Mouse (Mus musculus): ENCODE results near the gene Stk11ip.

Gene Stk11ip

DNA sequence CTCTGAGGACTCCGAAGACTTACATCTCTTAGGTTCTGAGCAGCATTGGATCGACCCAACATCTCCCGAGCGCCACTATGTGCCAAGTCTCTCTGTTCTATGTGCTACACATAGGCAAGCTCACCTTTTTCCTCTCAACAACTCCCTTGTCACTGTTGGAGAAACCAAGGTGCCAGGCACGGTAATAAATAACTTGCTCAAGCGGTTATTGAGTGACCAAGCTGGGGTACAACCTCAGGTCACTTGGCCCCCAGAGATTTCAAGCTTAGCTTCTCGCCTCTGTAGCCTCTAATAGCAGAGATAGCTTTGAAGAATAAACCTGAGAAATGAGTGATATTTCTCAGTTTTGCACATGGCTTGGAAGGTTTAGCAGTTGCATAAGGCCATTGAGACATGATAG, 20.2 kb downstream of the Stk11ip start:
- no peak for DNase-seq (ENCODE audit: low read depth, low spot score)

- DNase-seq (ENCODE audit: low read depth, low spot score), result no peak
These were observed 23.0 kb downstream of the Stk11ip start for GRCm38 (mm10) chr1:75544351-75544750.

- peak; percentile 48 for DNase-seq (ENCODE audit: low read depth, low spot score)
These were observed 24.9 kb downstream of the Stk11ip start, which contains the start of gene Slc4a3 for GRCm38 (mm10) chr1:75545965-75546956. Gene Slc4a3, plus strand, starts transcription at chr1:75546266.

GRCm38 (mm10) chr1:75547351-75547750, 26.0 kb downstream of the Stk11ip start:
- no peak for DNase-seq (ENCODE audit: low read depth, low spot score)

DNA sequence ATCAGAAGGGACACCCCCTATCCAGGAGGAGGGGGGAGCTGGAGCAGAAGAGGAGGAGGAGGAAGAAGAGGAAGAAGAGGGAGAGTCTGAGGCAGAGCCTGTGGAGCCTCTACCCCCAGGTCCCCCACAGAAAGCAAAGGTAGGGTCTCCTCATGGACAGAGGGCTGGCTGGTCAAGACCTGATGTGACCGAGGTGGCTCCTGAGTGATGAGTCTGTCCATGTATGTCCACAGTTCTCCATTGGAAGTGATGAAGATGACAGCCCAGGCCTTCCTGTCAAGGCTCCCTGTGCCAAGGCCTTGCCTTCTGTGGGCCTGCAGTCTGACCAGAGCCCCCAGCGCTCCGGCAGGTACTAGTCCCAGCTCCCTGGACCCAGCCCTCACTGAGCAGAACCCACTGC, 26.8 kb downstream of the Stk11ip start:
- no peak for DNase-seq (ENCODE audit: low read depth, low spot score)

GRCm38 (mm10) chr1:75548871-75549270, 27.5 kb downstream of the Stk11ip start:
- DNase-seq (ENCODE audit: low read depth, low spot score), result no peak

DNA sequence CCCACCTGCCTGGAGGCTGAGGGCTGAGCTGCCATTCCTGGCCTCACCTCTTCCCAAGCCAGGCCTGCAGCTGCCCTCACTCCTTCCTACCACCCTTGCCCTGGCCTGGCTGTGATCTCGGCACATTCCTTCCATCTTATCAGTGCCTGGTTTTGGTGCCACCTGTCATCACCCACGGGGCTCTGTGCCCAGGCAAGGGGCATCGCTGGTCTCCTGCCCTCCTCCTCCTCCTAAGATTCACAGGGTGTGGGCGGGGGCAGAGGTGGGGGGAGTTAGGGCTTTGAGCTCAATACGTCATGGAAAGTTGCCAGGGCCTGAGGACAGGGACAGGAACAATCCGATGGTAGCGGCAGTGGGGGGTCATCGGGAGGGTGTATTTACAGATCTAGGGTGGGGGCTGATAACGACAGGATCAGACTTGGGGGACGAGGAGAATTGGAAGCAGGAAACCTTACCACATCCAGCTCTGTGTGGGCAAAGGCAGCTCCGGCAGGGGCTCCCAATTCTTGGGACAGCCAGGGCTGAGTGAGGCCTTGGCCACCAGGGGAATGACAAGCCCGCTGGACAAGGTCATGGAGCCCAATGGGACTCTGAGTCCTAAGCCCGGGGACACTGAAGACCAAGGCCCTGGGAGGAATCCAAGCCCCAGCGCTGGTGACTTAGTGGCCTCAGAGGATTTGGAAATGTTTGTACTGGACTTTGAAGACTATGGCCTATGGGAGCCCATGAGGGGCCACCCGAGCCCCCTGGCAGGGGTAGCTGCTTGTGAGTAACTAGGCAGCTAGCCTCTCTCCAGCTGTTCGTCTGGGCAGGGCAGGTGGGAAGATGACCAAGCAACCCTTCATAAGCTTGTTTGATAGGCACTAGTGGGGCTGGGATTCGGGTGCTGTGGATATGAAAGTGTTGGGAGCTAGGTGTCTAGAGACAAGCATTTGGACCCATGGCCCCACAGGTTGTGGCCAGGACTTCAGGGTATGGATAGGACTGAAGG, 28.3 kb downstream of the Stk11ip start:
- no peak for DNase-seq (ENCODE audit: low read depth, low spot score)

GRCm38 (mm10) chr1:75550586-75550985, 29.3 kb downstream of the Stk11ip start:
- no peak for DNase-seq (ENCODE audit: low read depth, low spot score)

GRCm38 (mm10) chr1:75555680-75556079, 34.4 kb downstream of the Stk11ip start:
- DNase-seq (ENCODE audit: low read depth, low spot score), result no peak

DNA sequence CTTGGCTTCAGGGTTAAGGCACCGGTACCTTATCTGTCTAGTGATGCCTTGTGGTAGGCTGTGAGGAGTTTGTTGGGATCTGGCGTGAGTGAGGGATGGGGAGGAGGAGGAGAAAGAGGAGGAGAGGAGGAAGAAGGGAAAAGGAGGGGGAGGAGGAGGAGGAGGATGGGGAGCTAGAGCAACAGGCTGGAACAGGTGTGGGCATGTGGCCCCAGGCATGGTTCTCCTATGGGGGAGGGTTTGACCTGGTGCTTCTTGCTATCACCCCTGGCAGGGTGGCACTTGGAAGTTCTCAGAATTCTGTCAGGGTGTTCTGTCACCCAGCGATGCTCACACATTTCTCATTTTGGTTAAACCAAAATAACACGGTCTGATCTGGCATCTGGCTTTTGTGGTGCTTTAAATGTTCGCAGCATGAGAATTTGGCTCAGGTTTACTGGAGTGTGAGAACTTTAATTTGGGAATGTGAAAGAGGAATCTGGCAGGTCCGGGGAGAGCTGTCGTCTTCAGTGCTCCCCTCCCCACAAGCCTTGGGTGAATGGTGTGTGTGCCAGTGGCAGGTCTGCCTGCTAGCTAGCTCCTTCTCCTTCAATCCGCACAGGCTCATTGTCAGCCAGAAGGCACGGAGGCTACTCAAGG, 34.9 kb downstream of the Stk11ip start:
- DNase-seq (ENCODE audit: low read depth, low spot score), result no peak

GRCm38 (mm10) chr1:75557041-75557440, 35.7 kb downstream of the Stk11ip start:
- DNase-seq (ENCODE audit: low read depth, low spot score), result no peak

DNA sequence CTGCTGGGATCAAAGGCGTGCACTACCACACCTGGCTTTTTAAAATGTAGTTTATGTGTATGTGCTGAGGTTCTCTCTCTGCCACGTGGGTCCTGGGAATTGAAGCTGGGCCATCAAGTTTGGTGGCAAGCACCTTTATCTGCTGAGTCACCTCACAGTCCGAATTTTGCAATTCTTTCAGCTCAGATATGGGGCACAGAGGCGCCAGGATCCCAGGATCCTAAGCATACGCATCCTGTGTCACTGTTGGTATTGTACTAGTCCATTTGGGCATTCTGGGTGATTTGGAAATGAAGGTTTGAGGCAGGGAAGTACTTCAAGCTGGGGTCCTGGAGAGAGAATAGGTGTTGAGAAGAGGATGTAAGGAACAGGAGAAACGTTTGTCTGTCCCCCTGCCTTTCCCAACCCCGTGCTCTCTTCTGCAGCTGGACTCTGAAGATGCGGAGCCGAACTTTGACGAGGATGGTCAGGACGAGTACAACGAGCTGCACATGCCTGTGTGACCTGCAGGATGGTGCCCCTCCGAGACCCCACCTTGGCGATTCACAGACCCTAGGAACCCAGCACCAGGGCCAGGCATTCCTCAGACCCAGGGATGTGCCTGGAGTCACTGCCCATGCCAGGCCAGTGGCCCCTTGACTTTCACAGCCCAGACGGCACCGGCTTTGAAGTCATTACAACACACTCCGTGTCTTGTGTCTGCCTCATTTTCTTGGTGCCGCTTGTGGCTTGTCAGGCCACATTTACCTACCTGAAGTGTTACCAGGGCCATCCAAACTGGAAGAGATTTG, 37.3 kb downstream of the Stk11ip start:
- DNase-seq (ENCODE audit: low read depth, low spot score), result no peak

DNA sequence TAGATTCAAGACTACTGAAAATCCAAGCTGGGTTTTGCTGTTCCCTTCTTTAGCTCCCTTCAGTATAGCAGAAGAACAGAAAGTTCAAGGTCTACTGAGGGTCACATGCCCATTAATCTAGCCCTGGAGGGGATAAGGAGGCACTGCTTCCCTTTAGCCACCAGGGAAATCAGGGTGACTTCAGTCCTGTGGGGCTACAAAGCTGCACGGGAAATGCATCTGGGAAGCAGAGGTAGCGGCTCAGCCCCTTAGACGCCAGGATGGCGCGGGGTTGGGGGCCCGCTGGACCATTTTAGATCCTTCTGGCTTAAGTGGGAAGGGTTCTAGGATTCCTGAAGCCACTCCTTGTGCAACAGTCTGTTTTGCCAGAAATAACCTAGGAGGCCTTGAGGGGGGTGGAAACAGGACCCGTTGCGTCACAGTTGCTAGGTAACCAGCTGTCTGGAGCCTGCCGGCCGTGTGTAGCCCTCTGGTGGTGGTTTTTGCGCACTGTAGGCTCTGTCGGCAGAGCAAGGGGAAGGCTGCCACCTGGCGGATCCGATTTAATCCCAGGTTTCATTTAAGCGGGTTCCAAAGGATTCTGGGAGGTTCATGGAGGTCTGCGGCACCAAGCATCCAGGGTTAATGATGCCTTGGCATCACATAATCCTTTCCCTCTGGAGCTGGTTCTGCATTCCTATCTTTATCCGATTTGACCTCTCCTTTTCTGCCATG, 38.0 kb downstream of the Stk11ip start:
- peak; percentile 98 for DNase-seq (ENCODE audit: low read depth, low spot score)

GRCm38 (mm10) chr1:75560206-75560913, 39.0 kb downstream of the Stk11ip start:
- no peak for DNase-seq (ENCODE audit: low read depth, low spot score)

GRCm38 (mm10) chr1:75561221-75561897, 40.0 kb downstream of the Stk11ip start:
- DNase-seq (ENCODE audit: low read depth, low spot score), result no peak

- DNase-seq (ENCODE audit: low read depth, low spot score), result no peak
These were observed 40.5 kb downstream of the Stk11ip start for GRCm38 (mm10) chr1:75561898-75562238.

GRCm38 (mm10) chr1:75564102-75564501, 42.8 kb downstream of the Stk11ip start:
- no peak for DNase-seq (ENCODE audit: low read depth, low spot score)

DNA sequence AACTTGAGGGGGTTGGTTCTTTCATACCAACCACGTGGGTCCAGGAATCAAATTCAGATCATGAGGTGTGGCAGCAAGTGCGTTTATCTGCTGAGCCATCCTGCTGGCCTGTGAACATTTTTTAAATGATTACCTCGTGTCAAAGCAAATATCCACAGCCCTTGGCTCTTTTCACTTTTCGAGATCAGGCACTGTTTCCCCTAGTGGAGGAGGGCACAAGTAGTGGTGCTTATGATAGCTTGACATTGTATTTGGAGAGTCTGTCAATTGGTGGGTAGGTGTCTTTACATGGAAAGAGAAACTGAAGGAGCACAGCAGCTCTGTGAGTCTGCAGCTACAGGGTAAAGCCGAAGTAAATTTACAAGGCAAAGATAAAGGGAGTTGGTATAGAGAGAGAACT, 43.6 kb downstream of the Stk11ip start:
- no peak for DNase-seq (ENCODE audit: low read depth, low spot score)

DNA sequence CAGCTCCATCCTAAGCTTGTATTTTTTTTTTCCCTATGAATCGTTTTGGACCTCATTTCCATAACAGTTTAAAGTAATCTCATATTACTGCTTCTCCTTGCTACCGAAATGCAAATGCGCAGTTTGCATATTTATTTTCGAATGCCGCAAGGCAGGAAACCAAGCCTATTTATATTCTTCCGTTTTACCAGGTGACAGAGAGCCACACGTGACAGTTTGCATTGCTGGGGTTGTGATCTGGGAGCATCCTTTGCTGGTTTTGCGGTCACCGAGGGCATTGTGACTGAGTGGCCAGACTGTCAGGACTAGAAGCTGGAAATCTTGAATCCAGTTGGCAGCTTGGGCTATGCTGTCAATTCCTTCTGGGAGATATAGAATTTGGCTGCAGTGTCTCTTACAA, 44.3 kb downstream of the Stk11ip start:
- DNase-seq (ENCODE audit: low read depth, low spot score), result no peak

Data from forelimb bud, embryonic 11.5 days (tissue).